Mouse (Mus musculus): ENCODE results near the gene Krtap31-1.
"Not testable (repeated sequence)": the region's sequence is repeated elsewhere in the genome, so short reads cannot be mapped to it uniquely, and the experiment has no call there.

Gene Krtap31-1

DNA sequence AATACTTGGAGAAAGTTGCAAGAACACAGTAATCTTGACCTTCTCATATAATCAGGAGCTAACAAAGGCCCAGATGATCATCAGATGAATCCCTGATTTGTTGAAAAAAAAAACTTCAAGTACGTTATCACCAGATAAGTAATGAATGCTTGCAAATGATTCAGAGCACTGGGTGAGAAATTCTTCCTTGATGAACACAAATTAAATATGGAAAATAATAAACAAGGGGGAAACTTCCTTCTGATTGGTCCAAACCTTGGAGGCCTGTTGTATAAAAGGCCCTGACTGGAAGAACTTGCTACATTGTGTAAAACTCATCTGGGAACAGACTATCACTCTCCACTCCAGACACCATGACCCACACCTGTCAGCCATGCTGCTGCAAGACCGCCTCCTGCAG is at the start of gene Krtap31-1:
TSS of gene Krtap31-1 (plus strand) at position 301 of the 400 bp plus-strand sequence.
- no peak for DNase-seq (ENCODE audit: low read depth in 1 of 2, low spot score in 2 of 2)

DNA sequence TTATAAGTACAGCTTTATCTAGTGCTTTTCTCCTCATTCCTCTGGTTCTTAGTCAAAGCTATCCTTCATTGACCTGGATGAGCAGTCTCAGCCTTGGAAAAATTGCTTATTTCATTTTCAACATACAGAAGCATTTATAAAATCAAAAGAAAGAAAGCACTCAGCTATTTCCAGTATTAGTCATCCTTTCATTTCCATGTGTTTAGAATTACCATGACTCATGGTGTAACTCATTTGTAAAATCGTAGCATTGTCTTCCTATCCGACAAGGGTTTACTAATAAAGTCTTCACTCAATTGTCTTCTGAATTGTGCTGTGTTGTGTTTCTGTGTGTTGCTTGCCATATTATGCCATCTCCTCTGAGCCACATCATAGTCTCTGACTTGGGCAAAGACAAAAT is 49.0 kb upstream of the Krtap31-1 start:
- DNase-seq (ENCODE audit: low read depth in 1 of 2, low spot score in 2 of 2): no peak

DNA sequence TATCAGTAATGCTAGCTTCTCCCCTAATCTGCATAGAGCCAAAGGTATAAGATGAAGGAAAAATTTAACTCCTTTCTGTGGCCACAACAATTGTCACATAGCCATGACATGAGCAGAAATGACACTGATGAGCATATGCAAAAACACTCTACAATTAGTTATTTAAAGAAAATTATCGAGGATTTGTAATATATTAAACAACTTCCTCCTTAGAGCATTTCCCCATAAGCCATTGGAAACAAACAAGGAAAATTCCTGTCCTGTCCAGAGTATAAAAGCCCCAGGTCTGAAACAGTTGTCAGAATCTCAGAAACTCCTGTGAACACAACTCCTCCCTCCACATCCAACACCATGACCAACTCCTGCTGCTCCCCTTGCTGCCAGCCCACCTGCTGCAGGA is 43.5 kb upstream of the Krtap31-1 start, which contains the start of gene Gm11559:
TSS of gene Gm11559 (plus strand) at position 301 of the 400 bp plus-strand sequence.
- not testable (repeated sequence) for DNase-seq (ENCODE audit: low read depth in 1 of 2, low spot score in 2 of 2)

DNA sequence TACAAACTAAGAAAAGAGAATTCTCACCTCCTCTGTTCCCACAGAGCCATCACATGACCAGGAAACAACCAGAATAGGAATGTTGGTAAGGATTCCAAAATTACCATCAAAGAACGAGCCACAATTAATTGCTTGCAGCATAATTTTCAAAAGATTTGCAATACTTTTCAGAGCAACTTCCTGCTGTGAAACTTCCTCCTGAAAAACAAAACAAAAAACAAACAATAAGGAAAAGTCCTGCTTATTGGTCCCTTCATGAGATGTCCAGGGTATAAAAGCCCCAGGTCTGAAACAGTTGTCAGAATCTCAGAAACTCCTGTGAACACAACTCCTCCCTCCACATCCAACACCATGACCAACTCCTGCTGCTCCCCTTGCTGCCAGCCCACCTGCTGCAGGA is 34.6 kb upstream of the Krtap31-1 start, which contains the start of gene Krtap9-1:
TSS of gene Krtap9-1 (plus strand) at position 301 of the 400 bp plus-strand sequence.
- DNase-seq (ENCODE audit: low read depth in 1 of 2, low spot score in 2 of 2): not testable (repeated sequence)

DNA sequence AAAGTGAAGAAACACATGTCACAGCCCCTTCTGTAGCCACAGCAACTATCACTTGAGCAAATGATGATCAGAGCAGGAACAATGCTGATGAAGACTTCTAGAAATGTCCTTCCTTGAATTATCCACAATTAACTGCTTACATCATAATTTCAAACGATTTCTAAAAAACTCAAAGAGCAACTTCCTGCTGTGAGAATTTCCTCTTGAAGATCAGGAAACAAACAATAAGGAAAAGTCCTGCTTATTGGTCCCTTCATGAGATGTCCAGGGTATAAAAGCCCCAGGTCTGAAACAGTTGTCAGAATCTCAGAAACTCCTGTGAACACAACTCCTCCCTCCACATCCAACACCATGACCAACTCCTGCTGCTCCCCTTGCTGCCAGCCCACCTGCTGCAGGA is 28.8 kb upstream of the Krtap31-1 start, which contains the start of gene Gm11567:
TSS of gene Gm11567 (plus strand) at position 301 of the 400 bp plus-strand sequence.
- not testable (repeated sequence) for DNase-seq (ENCODE audit: low read depth in 1 of 2, low spot score in 2 of 2)

DNA sequence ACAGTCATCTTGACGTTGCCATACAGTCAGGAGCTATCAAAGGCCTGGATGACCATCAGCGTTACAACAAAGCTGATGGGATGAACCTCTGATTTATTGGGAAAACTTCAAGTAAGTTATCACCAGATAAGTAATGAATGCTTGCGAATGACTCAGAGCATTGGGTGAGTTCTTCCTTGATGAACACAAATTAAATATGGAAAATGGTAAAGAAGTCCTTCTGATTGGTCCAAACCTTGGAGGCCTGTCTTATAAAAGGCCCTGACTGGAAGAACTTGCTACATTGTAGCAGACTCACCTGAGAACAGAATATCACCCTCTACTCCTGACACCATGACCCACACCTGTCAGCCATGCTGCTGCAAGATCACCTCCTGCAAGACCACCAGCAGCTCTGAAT is 6.7 kb downstream of the Krtap31-1 start, which contains the start of gene Gm11565:
TSS of gene Gm11565 (plus strand) at position 301 of the 400 bp plus-strand sequence.
- no peak for DNase-seq (ENCODE audit: low read depth in 1 of 2, low spot score in 2 of 2)

DNA sequence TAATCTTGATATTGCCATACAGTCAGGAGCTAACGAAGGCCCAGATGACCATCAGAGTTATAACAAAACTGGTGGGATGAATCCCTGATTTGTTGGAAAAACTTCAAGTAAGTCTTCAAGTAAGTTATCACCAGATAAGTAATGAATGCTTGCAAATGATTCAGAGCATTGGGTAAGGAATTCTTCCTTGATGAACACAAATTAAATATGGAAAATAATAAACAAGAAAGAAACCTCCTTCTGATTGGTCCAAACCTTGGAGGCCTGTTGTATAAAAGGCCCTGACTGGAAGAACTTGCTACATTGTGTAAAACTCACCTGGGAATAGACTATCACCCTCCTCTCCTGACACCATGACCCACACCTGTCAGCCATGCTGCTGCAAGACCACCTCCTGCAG is 28.3 kb downstream of the Krtap31-1 start, which contains the start of gene Krtap31-2:
TSS of gene Krtap31-2 (plus strand) at position 301 of the 400 bp plus-strand sequence.
- no peak for DNase-seq (ENCODE audit: low read depth in 1 of 2, low spot score in 2 of 2)

DNA sequence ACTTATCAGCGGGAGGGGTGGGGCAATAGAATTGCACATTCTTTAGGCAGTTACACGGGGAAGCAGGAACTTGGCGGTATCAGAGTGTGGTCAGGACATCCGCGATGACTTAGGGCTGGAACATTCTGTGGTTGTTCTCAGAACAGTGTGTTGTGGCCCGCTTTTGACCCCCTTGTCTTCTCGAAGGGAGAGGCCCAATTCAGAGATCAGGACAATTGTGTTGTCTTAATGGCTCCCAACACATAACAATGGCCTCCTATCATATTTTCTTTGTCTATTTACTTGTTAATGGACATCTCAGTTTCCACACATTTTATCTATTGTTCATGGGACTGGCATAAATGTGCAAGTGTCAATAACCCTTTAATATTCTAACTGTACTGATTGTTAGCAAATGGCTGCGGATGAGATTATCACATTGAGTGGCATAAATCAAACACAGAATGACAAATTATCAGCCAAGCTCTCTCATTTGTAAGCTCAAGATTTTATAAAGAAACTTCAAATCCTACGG is 30.1 kb downstream of the Krtap31-1 start:
- no peak for DNase-seq (ENCODE audit: low read depth in 1 of 2, low spot score in 2 of 2)

DNA sequence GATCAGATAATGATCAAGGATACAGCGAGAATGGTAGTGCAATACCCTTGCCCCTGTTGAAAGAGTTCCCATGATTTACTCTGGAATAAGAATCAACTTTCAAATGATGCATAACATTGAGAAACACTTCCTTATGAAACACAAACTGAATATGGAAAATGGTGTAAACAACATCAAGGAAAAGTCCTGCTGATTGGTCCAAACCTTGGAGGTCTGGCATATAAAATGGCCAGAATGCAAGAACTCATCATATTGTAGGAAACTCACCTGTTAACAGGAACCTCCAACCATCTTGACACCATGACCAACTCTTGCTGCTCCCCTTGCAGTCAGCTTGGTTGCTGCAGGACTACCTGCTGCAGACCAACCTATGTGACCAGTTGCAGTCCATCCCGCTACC is 40.5 kb downstream of the Krtap31-1 start, which contains the start of gene Krtap9-5:
TSS of gene Krtap9-5 (plus strand) at position 301 of the 400 bp plus-strand sequence.
- DNase-seq (ENCODE audit: low read depth in 1 of 2, low spot score in 2 of 2): no peak
